Mouse (Mus musculus): ENCODE measurements around the gene Amacr. TPM values are rescaled to one million over a fixed set of nuclear protein-coding genes. Genes with fewer than 3 reads are reported as not detected.
"Not testable (repeated sequence)": the region's sequence is repeated elsewhere in the genome, so short reads cannot be mapped to it uniquely, and the experiment has no call there.

Gene Amacr
- polyA plus RNA-seq, 1 experiment from 2014 or later, result 10.0 TPM

GRCm38 (mm10) chr15:10959277-10960026, 22.1 kb upstream of the Amacr start:
- no peaks in the 10 kb centered on the region for H3K27me3 ChIP-seq
- H3K27ac ChIP-seq, result no peak overlapping the region
- 86% methylated on average over 15 of the region's 15 CpGs for WGBS
- no peak overlapping the region for H3K4me2 ChIP-seq
- no peaks in the 10 kb centered on the region for H3K9me3 ChIP-seq
- H3K4me1 ChIP-seq, result no peaks in the 10 kb centered on the region
- no peak overlapping the region for H3K4me3 ChIP-seq (replicated peaks)
- no peak for ATAC-seq (ENCODE audit: low FRiP score)
- no peak overlapping the region for H3K9ac ChIP-seq
- no peaks in the 10 kb centered on the region for H3K36me3 ChIP-seq (replicated peaks)

DNA sequence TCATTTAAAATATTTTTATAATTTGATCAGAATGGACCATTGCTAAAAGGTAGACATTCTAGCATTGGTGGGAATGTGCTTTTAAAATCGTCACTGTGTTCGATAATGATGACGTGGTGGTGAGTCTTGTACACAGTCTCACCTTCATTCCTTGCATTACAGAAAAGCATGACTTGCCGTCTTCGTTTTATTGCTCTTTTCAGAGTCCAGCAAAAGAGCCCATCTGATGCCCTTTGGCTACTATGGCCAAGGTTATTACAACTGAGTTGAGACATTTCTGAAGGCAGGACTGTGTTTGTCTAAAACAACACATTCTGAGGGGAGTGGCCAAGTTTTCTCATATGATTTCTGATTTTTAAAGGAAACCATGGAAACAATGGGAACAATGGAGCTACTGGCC, 21.3 kb upstream of the Amacr start:
- Histone ChIP-seq H3K27me3 (no peaks in the 10 kb centered on the region), H3K9me3 (no peaks in the 10 kb centered on the region), H3K36me3 (replicated peaks) (no peaks in the 10 kb centered on the region), H3K4me1 (no peaks in the 10 kb centered on the region), H3K4me2 (no peak overlapping the region), H3K9ac (no peak overlapping the region), H3K4me3 (replicated peaks) (no peak overlapping the region), H3K27ac (no peak overlapping the region)
- ATAC-seq (ENCODE audit: low FRiP score), result no peak
- 89% methylated on average over 5 of the region's 5 CpGs for WGBS

GRCm38 (mm10) chr15:10962601-10963000, 19.0 kb upstream of the Amacr start:
- no peak overlapping the region for H3K4me3 ChIP-seq (replicated peaks)
- no peak overlapping the region for H3K4me2 ChIP-seq
- no peak overlapping the region for H3K27ac ChIP-seq
- ATAC-seq (ENCODE audit: low FRiP score), result no peak
- 89% methylated on average over 2 of the region's 2 CpGs for WGBS
- H3K4me1 ChIP-seq, result no peaks in the 10 kb centered on the region
- no peaks in the 10 kb centered on the region for H3K9me3 ChIP-seq
- H3K9ac ChIP-seq, result no peak overlapping the region
- no peaks in the 10 kb centered on the region for H3K27me3 ChIP-seq
- H3K36me3 ChIP-seq (replicated peaks), result no peaks in the 10 kb centered on the region

GRCm38 (mm10) chr15:10969439-10969838, 12.1 kb upstream of the Amacr start:
- H3K4me2 ChIP-seq, result no peak overlapping the region
- no peak for ATAC-seq (ENCODE audit: low FRiP score)
- H3K9ac ChIP-seq, result no peak overlapping the region
- WGBS, result 78% methylated on average over 3 of the region's 3 CpGs
- H3K4me3 ChIP-seq (replicated peaks), result no peak overlapping the region
- H3K9me3 ChIP-seq, result no peaks in the 10 kb centered on the region
- H3K4me1 ChIP-seq, result no peaks in the 10 kb centered on the region
- H3K36me3 ChIP-seq (replicated peaks), result no peaks in the 10 kb centered on the region
- no peak overlapping the region for H3K27ac ChIP-seq
- H3K27me3 ChIP-seq, result no peaks in the 10 kb centered on the region

DNA sequence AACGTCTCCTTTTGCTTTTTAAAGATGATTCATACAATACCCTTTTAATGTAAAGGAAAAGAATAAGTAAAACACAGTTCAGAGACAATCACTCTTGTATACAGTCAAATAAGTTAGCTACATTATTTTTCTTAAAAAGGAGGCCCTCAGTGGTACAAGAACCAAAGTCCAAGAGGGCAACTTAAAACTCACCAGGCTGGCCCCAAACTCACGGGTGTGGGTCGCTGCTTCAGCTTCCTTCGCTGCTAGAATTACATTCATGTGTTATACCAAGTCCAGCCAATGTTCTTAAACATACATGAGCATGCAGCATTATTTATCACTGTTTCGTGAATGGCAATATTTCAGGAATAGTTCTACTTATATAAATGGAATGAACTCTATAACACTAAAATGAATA, 10.8 kb upstream of the Amacr start:
- Histone ChIP-seq H3K9ac (no peak overlapping the region), H3K27ac (no peak overlapping the region), H3K4me2 (no peak overlapping the region), H3K27me3 (no peaks in the 10 kb centered on the region), H3K9me3 (no peaks in the 10 kb centered on the region), H3K36me3 (replicated peaks) (no peaks in the 10 kb centered on the region), H3K4me1 (no peaks in the 10 kb centered on the region), H3K4me3 (replicated peaks) (no peak overlapping the region)
- 90% methylated on average over 5 of the region's 5 CpGs for WGBS
- no peak for ATAC-seq (ENCODE audit: low FRiP score)

- Histone ChIP-seq H3K27me3 (no peaks in the 10 kb centered on the region), H3K9ac (no peak overlapping the region), H3K36me3 (replicated peaks) (no peaks in the 10 kb centered on the region), H3K4me2 (no peak overlapping the region), H3K27ac (no peak overlapping the region), H3K4me3 (replicated peaks) (no peak overlapping the region), H3K4me1 (peaks cover 7% of the 10 kb centered on the region), H3K9me3 (no peaks in the 10 kb centered on the region)
- ATAC-seq (ENCODE audit: low FRiP score), result no peak
Observed at GRCm38 (mm10) chr15:10977151-10977550, 4.4 kb upstream of the Amacr start.

DNA sequence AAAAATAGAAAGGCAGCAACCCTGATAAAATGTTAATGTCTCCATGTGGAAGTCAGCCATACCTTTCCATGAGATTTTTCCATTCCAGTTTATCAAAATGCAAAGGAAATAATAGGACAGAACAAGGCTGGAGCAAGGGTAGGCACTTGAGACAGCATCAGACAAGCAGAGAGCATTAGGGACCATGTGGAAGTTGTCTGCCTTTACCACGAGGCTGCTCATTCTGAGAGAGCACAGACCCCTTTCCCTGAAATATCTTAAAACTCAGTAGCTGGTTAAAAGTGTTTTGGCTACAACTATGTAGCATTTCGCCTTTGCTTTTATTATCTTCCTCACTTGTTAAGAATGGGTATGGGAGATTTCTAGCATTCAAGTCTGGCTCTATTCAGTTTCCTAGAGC, 844 bp upstream of the Amacr start:
- ATAC-seq (ENCODE audit: low FRiP score), result no peak
- WGBS, result 61% methylated on average over 2 of the region's 2 CpGs
- Histone ChIP-seq H3K4me1 (peaks cover 10% of the 10 kb centered on the region), H3K27me3 (no peaks in the 10 kb centered on the region), H3K36me3 (replicated peaks) (no peaks in the 10 kb centered on the region), H3K9ac (peak overlapping the region; percentile 55; the same call in 1 of the 2 replicates), H3K4me3 (replicated peaks) (peak overlapping the region; percentile 62; the same call in 1 of the 2 replicates), H3K9me3 (no peaks in the 10 kb centered on the region), H3K4me2 (peak overlapping the region; percentile 63), H3K27ac (no peak overlapping the region)

- WGBS, result 7% methylated on average over 6 of the region's 6 CpGs
Observed at GRCm38 (mm10) chr15:10982064-10982435, 494 bp downstream of the Amacr start.

GRCm38 (mm10) chr15:10985756-10986155, 4.2 kb downstream of the Amacr start:
- 86% methylated on average over 6 of the region's 6 CpGs for WGBS

More at GRCm38 (mm10) chr15:10982064-10982435, 494 bp downstream of the Amacr start:
- Histone ChIP-seq H3K4me1 (peaks cover 10% of the 10 kb centered on the region), H3K9me3 (no peaks in the 10 kb centered on the region), H3K4me3 (replicated peaks) (peak overlapping the region; percentile 62), H3K27ac (no peak overlapping the region), H3K36me3 (replicated peaks) (no peaks in the 10 kb centered on the region), H3K9ac (peak overlapping the region; percentile 55), H3K4me2 (peak overlapping the region; percentile 63), H3K27me3 (no peaks in the 10 kb centered on the region)
- ATAC-seq (ENCODE audit: low FRiP score), result peak; percentile 21; the same call in 1 of the 2 replicates

DNA sequence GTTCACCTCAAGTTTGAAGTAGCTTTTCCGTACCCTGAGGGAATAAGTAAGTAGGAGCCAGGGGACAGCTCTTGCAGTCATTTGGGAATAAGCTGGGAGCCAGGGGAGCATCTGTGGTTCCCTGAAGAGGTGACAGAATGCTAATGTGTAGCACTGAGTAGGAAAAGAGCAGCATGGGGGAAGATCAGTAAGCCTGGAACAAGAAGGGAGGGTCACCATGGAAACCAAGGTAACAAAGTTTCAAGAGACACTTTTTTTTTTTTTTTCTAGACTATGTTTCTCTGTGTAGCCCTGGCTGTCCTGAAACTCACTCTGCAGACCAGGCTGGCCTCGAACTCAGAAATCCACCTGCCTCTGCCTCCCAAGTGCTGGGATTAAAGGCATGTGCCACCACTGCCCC, 4.9 kb downstream of the Amacr start:
- H3K4me1 ChIP-seq; H3K36me3 ChIP-seq (replicated peaks): not testable (repeated sequence)
- 74% methylated on average over 2 of the region's 2 CpGs for WGBS

More at GRCm38 (mm10) chr15:10985756-10986155, 4.2 kb downstream of the Amacr start:
- no peak for ATAC-seq (ENCODE audit: low FRiP score)
- H3K9ac ChIP-seq, result no peak overlapping the region
- no peaks in the 10 kb centered on the region for H3K27me3 ChIP-seq
- no peaks in the 10 kb centered on the region for H3K36me3 ChIP-seq (replicated peaks)
- no peak overlapping the region for H3K4me3 ChIP-seq (replicated peaks)
- no peak overlapping the region for H3K4me2 ChIP-seq
- H3K27ac ChIP-seq, result no peak overlapping the region
- no peaks in the 10 kb centered on the region for H3K9me3 ChIP-seq
- peaks cover 10% of the 10 kb centered on the region for H3K4me1 ChIP-seq

GRCm38 (mm10) chr15:10990411-10990810, 8.9 kb downstream of the Amacr start:
- Histone ChIP-seq H3K27me3 (no peaks in the 10 kb centered on the region), H3K4me1 (no peaks in the 10 kb centered on the region), H3K9ac (no peak overlapping the region), H3K9me3 (no peaks in the 10 kb centered on the region), H3K4me3 (replicated peaks) (no peak overlapping the region), H3K36me3 (replicated peaks) (no peaks in the 10 kb centered on the region), H3K4me2 (no peak overlapping the region), H3K27ac (no peak overlapping the region)
- WGBS, result 64% methylated on average over 2 of the region's 2 CpGs
- ATAC-seq (ENCODE audit: low FRiP score), result no peak

More for the DNA sequence above, 4.9 kb downstream of the Amacr start:
- not testable (repeated sequence) for H3K4me2 ChIP-seq; H3K4me3 ChIP-seq (replicated peaks); H3K27ac ChIP-seq; H3K9me3 ChIP-seq; H3K9ac ChIP-seq; ATAC-seq (ENCODE audit: low FRiP score); H3K27me3 ChIP-seq

- 100% methylated on average over 1 of the region's 1 CpGs for WGBS
- H3K4me1 ChIP-seq, result no peaks in the 10 kb centered on the region
- H3K9me3 ChIP-seq, result no peaks in the 10 kb centered on the region
- no peaks in the 10 kb centered on the region for H3K27me3 ChIP-seq
- no peak overlapping the region for H3K4me3 ChIP-seq (replicated peaks)
- no peak overlapping the region for H3K9ac ChIP-seq
- no peak for ATAC-seq (ENCODE audit: low FRiP score)
- no peak overlapping the region for H3K4me2 ChIP-seq
- no peak overlapping the region for H3K27ac ChIP-seq
- H3K36me3 ChIP-seq (replicated peaks), result no peaks in the 10 kb centered on the region
Observed at GRCm38 (mm10) chr15:10991566-10991965, 10.0 kb downstream of the Amacr start.

- H3K36me3 ChIP-seq (replicated peaks), result no peaks in the 10 kb centered on the region
- H3K4me3 ChIP-seq (replicated peaks), result no peak overlapping the region
- ATAC-seq (ENCODE audit: low FRiP score), result no peak
- no peaks in the 10 kb centered on the region for H3K4me1 ChIP-seq
- H3K4me2 ChIP-seq, result no peak overlapping the region
- 59% methylated on average over 5 of the region's 5 CpGs for WGBS
- no peaks in the 10 kb centered on the region for H3K27me3 ChIP-seq
- no peak overlapping the region for H3K27ac ChIP-seq
- H3K9ac ChIP-seq, result no peak overlapping the region
- no peaks in the 10 kb centered on the region for H3K9me3 ChIP-seq
Observed at GRCm38 (mm10) chr15:10999832-11000231, 18.3 kb downstream of the Amacr start.
